Mouse (Mus musculus) forebrain, embryonic 16.5 days (tissue): ENCODE measurements around the gene Vezf1. TPM values are rescaled to one million over a fixed set of nuclear protein-coding genes. Genes with fewer than 3 reads are reported as not detected.

Source experiments
- ATAC-seq: fragments of 200-750 bp; cut with Nextera tagmentation; 2 replicates; pipeline ENCODE4 v1.8.0; 2017; ENCODE audit warnings: mild to moderate bottlenecking, moderate library complexity
- H3K27ac ChIP-seq: fragments of 300-500 bp; sonication (generic); 2 replicates; pipeline ENCODE4 v1.5.1; 2014; ENCODE audit warnings: low read length, control low read depth
- H3K27me3 ChIP-seq: fragments of 300-500 bp; sonication (generic); replicated peaks from 2 replicates; pipeline ENCODE4 v1.6.1; 2014; ENCODE audit warnings: low read length; ENCODE audit not compliant: control insufficient read depth, insufficient read depth
- H3K36me3 ChIP-seq: fragments of 300-500 bp; sonication (generic); 2 replicates; pipeline ENCODE4 v1.6.1; 2014; ENCODE audit not compliant: control insufficient read depth, insufficient read depth
- H3K4me1 ChIP-seq: fragments of 300-500 bp; sonication (generic); replicated peaks from 2 replicates; pipeline ENCODE4 v1.6.1; 2014; ENCODE audit warnings: low read length; ENCODE audit not compliant: control insufficient read depth, insufficient read depth
- H3K4me2 ChIP-seq: fragments of 300-500 bp; sonication (generic); 2 replicates; pipeline ENCODE4 v1.6.1; 2014; ENCODE audit warnings: mild to moderate bottlenecking, low read length, control low read depth
- H3K4me3 ChIP-seq: fragments of 300-500 bp; sonication (generic); replicated peaks from 2 replicates; pipeline ENCODE4 v1.5.1; 2014; ENCODE audit warnings: mild to moderate bottlenecking, low read length, control low read depth
- H3K9ac ChIP-seq: fragments of 300-500 bp; sonication (generic); replicated peaks from 2 replicates; pipeline ENCODE4 v1.6.1; 2014; ENCODE audit warnings: low read depth, low read length, control low read depth
- H3K9me3 ChIP-seq: fragments of 300-500 bp; sonication (generic); 2 replicates; pipeline ENCODE4 v1.6.1; 2016; ENCODE audit warnings: low read length; ENCODE audit not compliant: control insufficient read depth
- WGBS: fragments of 180-500 bp; shearing (Covaris S2); extraction: QIAGEN DNeasy Blood & Tissue Kit; methylation state at CpG from one replicate; pipeline ENCODE4 v1.1.7; 2014; 5-methylcytosine and 5-hydroxymethylcytosine counted together
- polyA plus RNA-seq: library from polyadenylated mRNA; unstranded; fragments of >200 nt; fragmentation: Nextera tagmentation; extraction: Ambion mirVana; gene quantifications from 2 replicates; pipeline ENCODE4 v1.2.1, GENCODE M21; 2015

The Vezf1 gene
- polyA plus RNA-seq, 1 experiment from 2014 or later = 59.7 TPM

GRCm38 (mm10) chr11:88125483-88125882, 57.4 kb downstream of the Vezf1 start:
- no peaks in the 10 kb centered on the region for H3K9me3 ChIP-seq
- no peak overlapping the region for H3K4me2 ChIP-seq
- no peak for ATAC-seq
- H3K9ac ChIP-seq = no peak overlapping the region
- WGBS = 70% methylated on average over 7 of the region's 7 CpGs
- no peaks in the 10 kb centered on the region for H3K27me3 ChIP-seq
- peaks cover 10% of the 10 kb centered on the region; the same call in 1 of the 2 replicates for H3K4me1 ChIP-seq
- H3K4me3 ChIP-seq = no peak overlapping the region
- H3K36me3 ChIP-seq = no peaks in the 10 kb centered on the region
- no peak overlapping the region for H3K27ac ChIP-seq

- no peaks in the 10 kb centered on the region for H3K27me3 ChIP-seq
- peaks cover 10% of the 10 kb centered on the region; the same call in 1 of the 2 replicates for H3K4me1 ChIP-seq
- ATAC-seq = peak; percentile 63; the same call in 1 of the 2 replicates
- no peak overlapping the region for H3K9ac ChIP-seq
- 9% methylated on average over 5 of the region's 5 CpGs for WGBS
- H3K36me3 ChIP-seq = no peaks in the 10 kb centered on the region
- H3K27ac ChIP-seq = peak overlapping the region; percentile 42; the same call in 1 of the 2 replicates
- H3K9me3 ChIP-seq = no peaks in the 10 kb centered on the region
- H3K4me2 ChIP-seq = no peak overlapping the region
- H3K4me3 ChIP-seq = no peak overlapping the region
Measured at GRCm38 (mm10) chr11:88126306-88126793, 58.3 kb downstream of the Vezf1 start.

- no peak overlapping the region for H3K4me2 ChIP-seq
- no peak overlapping the region for H3K9ac ChIP-seq
- WGBS = 92% methylated on average over 9 of the region's 9 CpGs
- no peaks in the 10 kb centered on the region for H3K9me3 ChIP-seq
- no peak overlapping the region for H3K4me3 ChIP-seq
- H3K27ac ChIP-seq = no peak overlapping the region
- H3K27me3 ChIP-seq = no peaks in the 10 kb centered on the region
- H3K36me3 ChIP-seq = no peaks in the 10 kb centered on the region
- no peak for ATAC-seq
- H3K4me1 ChIP-seq = peaks cover 10% of the 10 kb centered on the region; the same call in 1 of the 2 replicates
Measured at GRCm38 (mm10) chr11:88128461-88128860, 60.4 kb downstream of the Vezf1 start.

GRCm38 (mm10) chr11:88129281-88129680, 61.2 kb downstream of the Vezf1 start:
- no peak overlapping the region for H3K4me2 ChIP-seq
- 60% methylated on average over 3 of the region's 3 CpGs for WGBS
- H3K36me3 ChIP-seq = no peaks in the 10 kb centered on the region
- no peak overlapping the region for H3K27ac ChIP-seq
- H3K4me1 ChIP-seq = peaks cover 10% of the 10 kb centered on the region; the same call in 1 of the 2 replicates
- H3K9me3 ChIP-seq = no peaks in the 10 kb centered on the region
- no peak overlapping the region for H3K9ac ChIP-seq
- H3K4me3 ChIP-seq = no peak overlapping the region
- H3K27me3 ChIP-seq = no peaks in the 10 kb centered on the region
- no peak for ATAC-seq

GRCm38 (mm10) chr11:88129935-88130334, 61.9 kb downstream of the Vezf1 start:
- H3K4me1 ChIP-seq = peaks cover 10% of the 10 kb centered on the region; the same call in 1 of the 2 replicates
- H3K4me2 ChIP-seq = no peak overlapping the region
- no peak overlapping the region for H3K9ac ChIP-seq
- no peaks in the 10 kb centered on the region for H3K27me3 ChIP-seq
- WGBS = 89% methylated on average over 10 of the region's 10 CpGs
- H3K4me3 ChIP-seq = no peak overlapping the region
- no peak overlapping the region for H3K27ac ChIP-seq
- H3K36me3 ChIP-seq = no peaks in the 10 kb centered on the region
- no peaks in the 10 kb centered on the region for H3K9me3 ChIP-seq
- ATAC-seq = no peak

GRCm38 (mm10) chr11:88131847-88132246, 63.8 kb downstream of the Vezf1 start:
- 72% methylated on average over 8 of the region's 8 CpGs for WGBS

More at GRCm38 (mm10) chr11:88131847-88132246, 63.8 kb downstream of the Vezf1 start:
- Histone ChIP-seq H3K9ac (no peak overlapping the region), H3K36me3 (no peaks in the 10 kb centered on the region), H3K4me3 (no peak overlapping the region), H3K27ac (no peak overlapping the region), H3K27me3 (no peaks in the 10 kb centered on the region), H3K9me3 (no peaks in the 10 kb centered on the region), H3K4me2 (no peak overlapping the region), H3K4me1 (no peaks in the 10 kb centered on the region; the same call in 1 of the 2 replicates)
- ATAC-seq = no peak

Other genes starting within 250 kb of the Vezf1 start
- gene Lpo, start 240.0 kb upstream of the Vezf1 start, polyA plus RNA-seq = 0.42 and 0.48 TPM in 2 replicates
- gene Mks1, start 215.1 kb upstream of the Vezf1 start, polyA plus RNA-seq = 9.7 and 12.6 TPM in 2 replicates
- gene Epx, start 192.7 kb upstream of the Vezf1 start, polyA plus RNA-seq = 0.24 TPM in 1 of 2 replicates, not detected in the other
- gene Olfr462, start 176.0 kb upstream of the Vezf1 start, polyA plus RNA-seq = not detected in 2 replicates
- gene Olfr463, start 170.9 kb upstream of the Vezf1 start, polyA plus RNA-seq = not detected in 2 replicates
- not detected in 2 replicates for gene Olfr464, start 147.3 kb upstream of the Vezf1 start, polyA plus RNA-seq
- 31.8 and 43.1 TPM in 2 replicates for gene Dynll2, start 80.7 kb upstream of the Vezf1 start, polyA plus RNA-seq
- 290 and 334 TPM in 2 replicates for gene Srsf1, start 20.9 kb upstream of the Vezf1 start, polyA plus RNA-seq
- gene Cuedc1, start 29.8 kb downstream of the Vezf1 start, polyA plus RNA-seq = 36.0 and 40.3 TPM in 2 replicates
- gene Mrps23, start 136.1 kb downstream of the Vezf1 start, polyA plus RNA-seq = 64.9 and 68.8 TPM in 2 replicates
- gene Ccdc182, start 225.8 kb downstream of the Vezf1 start, polyA plus RNA-seq = not detected in 2 replicates